Comparison of ENCODE assay signal across 26 mouse cellular contexts in the genomic region with DNA sequence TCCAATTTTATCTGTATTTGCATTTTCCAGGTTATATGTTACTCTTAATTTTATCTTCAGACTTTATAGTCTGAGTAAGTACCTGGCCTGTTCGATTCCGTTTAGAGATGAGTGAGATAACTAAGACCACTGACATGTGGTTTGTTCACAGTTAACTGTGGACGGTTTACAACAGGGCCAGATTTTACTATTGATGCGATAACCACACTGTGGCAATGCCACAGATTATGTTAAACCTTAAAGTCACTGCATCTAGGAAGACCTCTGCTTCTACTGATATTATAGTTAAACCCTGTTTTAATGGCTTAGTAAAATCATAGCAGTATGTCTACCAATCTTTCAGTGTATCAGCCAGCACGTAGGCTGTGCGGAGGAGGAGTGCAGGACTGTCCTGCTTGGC. TPM values are rescaled to one million over a fixed set of nuclear protein-coding genes. Genes with fewer than 3 reads are reported as not detected.
DNase-seq lines count a peak whose midpoint lies in the region; ATAC-seq and TF ChIP-seq lines count a peak whose summit lies in the region.
"Had no signal": no experiment of that assay in that cellular context is flagged by ENCODE, and none has a peak within 500 bp of the region (broad histone marks: within the 10 kb centered on the region; RNA-seq: fewer than 3 reads in every experiment).

No protein-coding gene starts in this region.

- no peaks in the 10 kb centered on the region for H3K9me3 ChIP-seq in heart, embryonic 12.5 days (replicated peaks)
- H3K9me3 ChIP-seq: embryonic facial prominence, embryonic 13.5 days; embryonic facial prominence, embryonic 15.5 days; forebrain, embryonic 10.5 days; forebrain, embryonic 12.5 days had no signal

- H3K4me2 ChIP-seq in heart, embryonic 12.5 days = no peak overlapping the region
- H3K4me2 ChIP-seq: embryonic facial prominence, embryonic 13.5 days; embryonic facial prominence, embryonic 15.5 days; forebrain, embryonic 12.5 days had no signal

- H3K4me3 ChIP-seq in layer of hippocampus, adult 2 months = no peak overlapping the region
- H3K4me3 ChIP-seq in heart, embryonic 12.5 days = no peak overlapping the region
- H3K4me3 ChIP-seq: embryonic facial prominence, embryonic 13.5 days; embryonic facial prominence, embryonic 15.5 days; erythroblast, embryonic 14.5 days; forebrain, embryonic 10.5 days; forebrain, embryonic 12.5 days had no signal

- TF ChIP-seq CTCF in layer of hippocampus, adult 2 months (conservative IDR thresholded peaks at IDR 0.05) = no peak

- no peaks in the 10 kb centered on the region for H3K27me3 ChIP-seq in heart, embryonic 12.5 days (replicated peaks)
- H3K27me3 ChIP-seq: CH12.LX; embryonic facial prominence, embryonic 13.5 days; embryonic facial prominence, embryonic 15.5 days; forebrain, embryonic 12.5 days; Patski had no signal

- peaks cover 25% of the 10 kb centered on the region for H3K4me1 ChIP-seq in heart, embryonic 12.5 days (replicated peaks)

- H3K9ac ChIP-seq in heart, embryonic 12.5 days = no peak overlapping the region
- H3K9ac ChIP-seq: embryonic facial prominence, embryonic 13.5 days; embryonic facial prominence, embryonic 15.5 days; forebrain, embryonic 12.5 days had no signal

- 0 out of 2 replicates have a peak, but pooled peaks have one; percentile 7 for ATAC-seq in megakaryocyte progenitor cell, adult 5-6 weeks (replicated peaks; ENCODE audit: poor library complexity)
- ATAC-seq in heart, embryonic 12.5 days (ENCODE audit: insufficient number of reproducible peaks, low FRiP score) = no peak
- ATAC-seq: activated CD4-positive, CD25-positive, alpha-beta regulatory T cell, adult 4 months; CD4-positive, CD25-positive, alpha-beta regulatory T cell, adult 4 months; forebrain, embryonic 14.5 days; forebrain, embryonic 16.5 days; Patski had no signal

- DNase-seq in layer of hippocampus, adult 2 months (ENCODE audit: low spot score in 2 of 2) = no peak
- DNase-seq in layer of hippocampus, adult 8-10 months (ENCODE audit: low spot score in 2 of 2) = no peak
- DNase-seq in liver = no peak
- DNase-seq: adrenal gland, adult 8-10 months; adrenal gland, postnatal 14 days; adrenal gland, postnatal 36 days; B cell, adult 2 months; cerebellum, adult 11-12 months; cerebellum, adult 2 months; cerebellum, adult 9-10 months; cerebellum, postnatal 10 days; cerebellum, postnatal 36 days; embryo, embryonic 11 days had no signal

- peak overlapping the region; percentile 59; the same call in 1 of the 2 replicates for H3K27ac ChIP-seq in layer of hippocampus, adult 2 months
- H3K27ac ChIP-seq in heart, embryonic 12.5 days (ENCODE audit: poor library complexity, severe bottlenecking) = no peak overlapping the region
- H3K27ac ChIP-seq: embryonic facial prominence, embryonic 13.5 days; embryonic facial prominence, embryonic 15.5 days; forebrain, embryonic 10.5 days; forebrain, embryonic 12.5 days had no signal

- H3K36me3 ChIP-seq in heart, embryonic 12.5 days = peaks cover 15% of the 10 kb centered on the region; the same call in 1 of the 2 replicates
- H3K36me3 ChIP-seq: forebrain, embryonic 12.5 days had no signal

- WGBS in heart, embryonic 12.5 days = 76% methylated on average over 6 of the region's 6 CpGs

RNA-seq across cellular contexts. Expression of gene Stim2, which starts 53.9 kb away (rescaled TPM):
- total RNA-seq in layer of hippocampus, adult 2 months (2021) = 100 to 1,000 TPM; 168 to 172 TPM
- 100 to 1,000 TPM; 129 to 184 (median 146) TPM for total RNA-seq in layer of hippocampus, adult 8-10 months (2022)
- total RNA-seq in megakaryocyte progenitor cell, adult 5-6 weeks (2015) = 19.6 and 20.6 TPM in 2 replicates
- 20.2 and 21.7 TPM in 2 replicates for total RNA-seq in megakaryocyte progenitor cell, adult 5-6 weeks (2017)
- 15.7 and 17.9 TPM in 2 replicates for polyA plus RNA-seq in heart, embryonic 12.5 days (2016; fragmentation: Nextera tagmentation; extraction: Ambion mirVana)

Comparison
In these comparisons a context has a peak if more than half of its experiments do, and no peak if none do; other contexts are left out.
1. RNA of gene Stim2, which starts 53.9 kb away (total RNA-seq): 168 to 172 TPM in layer of hippocampus, adult 2 months and 129 to 184 TPM in layer of hippocampus, adult 8-10 months; 19.6 to 21.7 TPM in megakaryocyte progenitor cell, adult 5-6 weeks; every median in the first group is over 4 times any median in the second.